Mouse (Mus musculus) ES-Bruce4 (cell line): ENCODE results near the gene Gldc.

ENCODE experiments used
- CTCF ChIP-seq: IDR thresholded peaks from one replicate; pipeline ENCODE4 v1.8.1; 2011; ENCODE audit warnings: low read depth, low read length
- POLR2A ChIP-seq: IDR thresholded peaks from one replicate; pipeline ENCODE4 v1.8.1; 2011; ENCODE audit warnings: low read length; ENCODE audit not compliant: insufficient read depth

GRCm38 (mm10) chr19:30136308-30136707, 38.9 kb downstream of the Gldc start:
- TF ChIP-seq POLR2A (no peak), CTCF (no peak)
